In the genomic region with DNA sequence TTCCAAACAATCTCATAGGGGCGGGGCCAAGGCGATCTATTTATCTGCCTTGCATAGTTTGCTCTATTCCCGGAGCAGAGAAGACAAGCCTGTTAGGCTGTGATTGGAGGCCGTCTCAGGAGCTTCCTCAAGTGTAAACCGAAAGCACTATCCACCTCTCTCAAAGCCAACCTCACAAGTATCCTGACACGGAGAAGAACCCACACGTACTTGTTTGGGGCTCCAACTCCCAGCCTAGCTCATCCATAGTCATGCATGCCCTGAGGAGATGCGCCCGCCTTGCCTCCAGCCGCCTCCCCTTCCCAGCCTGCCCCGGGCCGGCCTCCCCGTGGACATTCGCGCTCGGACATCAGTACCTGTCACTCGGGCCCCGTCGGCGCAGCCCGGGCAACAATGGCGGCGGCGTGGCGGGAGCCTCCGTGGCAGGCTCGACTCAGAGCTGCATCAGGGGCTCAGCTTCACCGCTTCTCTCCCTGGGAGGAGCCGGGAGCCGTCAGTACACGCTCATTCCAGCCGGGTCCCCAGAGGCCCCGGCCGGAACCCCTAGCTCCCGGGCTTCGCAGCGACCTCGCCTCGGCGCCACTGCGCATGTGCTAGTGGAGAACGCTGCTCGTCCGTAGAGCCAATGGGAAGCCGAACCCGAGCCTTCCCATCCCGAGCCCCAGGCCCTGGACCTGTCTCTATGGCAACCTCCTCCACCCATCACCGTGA, we compare ENCODE assay signal across 8 mouse cellular contexts. TPM values are rescaled to one million over a fixed set of nuclear protein-coding genes. Genes with fewer than 3 reads are reported as not detected.
DNase-seq lines count a peak whose midpoint lies in the region; ATAC-seq lines count a peak whose summit lies in the region.

A gene (minus strand): TSS at position 595 of the 711 bp plus-strand sequence.

- DNase-seq in WW6 (ENCODE audit: low read depth, low spot score), result peak; percentile 67
- peak; percentile 87 for DNase-seq in gastrocnemius, postnatal 14 days
- DNase-seq in left cerebral cortex, adult 9 months (ENCODE audit: low spot score in 2 of 2), result peak; percentile 86 to 93
- peak; percentile 95 to 97 for DNase-seq in right cerebral cortex, postnatal 10 days (ENCODE audit: low spot score in 2 of 2)
- peak; percentile 85 for DNase-seq in urinary bladder, postnatal 14 days (ENCODE audit: low spot score)

- ATAC-seq in common myeloid progenitor, adult 5-6 weeks (replicated peaks; ENCODE audit: low read depth, poor library complexity, severe bottlenecking), result peak; percentile 93
- peak; percentile 92 for ATAC-seq in inflammation-experienced regulatory T-cells, adult 6 months

- H3K9me3 ChIP-seq in megakaryocyte, embryonic 14.5 days, result peaks cover 4% of the 10 kb centered on the region; the same call in 1 of the 2 replicates

- peaks cover 14% of the 10 kb centered on the region for H3K4me1 ChIP-seq in megakaryocyte, embryonic 14.5 days

- intact Hi-C loops in gastrocnemius, postnatal 14 days (cut with DNase I; ENCODE audit: low total_unique reads), result no loop called here

- no peaks in the 10 kb centered on the region for H3K36me3 ChIP-seq in megakaryocyte, embryonic 14.5 days (replicated peaks; ENCODE audit: low read length)

- H3K27me3 ChIP-seq in megakaryocyte, embryonic 14.5 days (replicated peaks), result peaks cover 37% of the 10 kb centered on the region

- H3K4me3 ChIP-seq in megakaryocyte, embryonic 14.5 days (replicated peaks), result peak within 1 kb of the TSS; percentile 91

RNA-seq across cellular contexts. Expression of the gene that starts here (rescaled TPM):
- 1.6 and 3.9 TPM in 2 replicates for total RNA-seq in common myeloid progenitor, adult 5-6 weeks (2017)
- 1 to 10 TPM; 1.7 TPM for total RNA-seq in gastrocnemius, postnatal 14 days (2021)
- 10 to 100 TPM; 17.7 to 24.7 (median 18.9) TPM for polyA plus RNA-seq in inflammation-experienced regulatory T-cells, adult 6 months (2017; shearing (Covaris generic))
- polyA plus RNA-seq in megakaryocyte, embryonic 14.5 days (2012; ENCODE audit: insufficient read depth, low replicate concordance), result 0.16 TPM in 1 of 2 replicates, not detected in the other

Comparison
In these comparisons a context has a peak if more than half of its experiments do, and no peak if none do; other contexts are left out.
1. Peak in every context shown above with its lines: DNase-seq, ATAC-seq and H3K4me3 ChIP-seq.
2. RNA of the gene that starts here (polyA plus RNA-seq): 17.7 to 24.7 TPM in inflammation-experienced regulatory T-cells, adult 6 months; 0.16 TPM in megakaryocyte, embryonic 14.5 days; every median in the first group is over 10 times any median in the second.